Mouse (Mus musculus) limb, embryonic 12.5 days (tissue): ENCODE measurements around the gene Hmcn1. TPM values are rescaled to one million over a fixed set of nuclear protein-coding genes. Genes with fewer than 3 reads are reported as not detected.

Experiments used
- ATAC-seq: fragments of 200-750 bp; cut with Nextera tagmentation; 2 replicates; pipeline ENCODE4 v1.8.0; 2017; ENCODE audit warnings: low read depth, moderate TSS enrichment; ENCODE audit not compliant: insufficient number of reproducible peaks, insufficient read depth, low FRiP score, low TSS enrichment
- H3K27ac ChIP-seq: fragments of 300-500 bp; sonication (generic); 2 replicates; pipeline ENCODE4 v1.5.1; 2016; ENCODE audit warnings: mild to moderate bottlenecking, moderate library complexity
- H3K27me3 ChIP-seq: fragments of 300-500 bp; sonication (generic); 2 replicates; pipeline ENCODE4 v1.6.1; 2016; ENCODE audit warnings: mild to moderate bottlenecking, moderate library complexity
- H3K36me3 ChIP-seq: fragments of 300-500 bp; sonication (generic); 2 replicates; pipeline ENCODE4 v1.6.1; 2016; ENCODE audit warnings: mild to moderate bottlenecking, moderate library complexity
- H3K4me1 ChIP-seq: fragments of 300-500 bp; sonication (generic); replicated peaks from 2 replicates; pipeline ENCODE4 v1.6.1; 2016
- H3K4me2 ChIP-seq: fragments of 300-500 bp; sonication (generic); 2 replicates; pipeline ENCODE4 v1.6.1; 2016; ENCODE audit warnings: mild to moderate bottlenecking, moderate library complexity
- H3K4me3 ChIP-seq: fragments of 300-500 bp; sonication (generic); replicated peaks from 2 replicates; pipeline ENCODE4 v1.5.1; 2016; ENCODE audit warnings: mild to moderate bottlenecking
- H3K9ac ChIP-seq: fragments of 300-500 bp; sonication (generic); replicated peaks from 2 replicates; pipeline ENCODE4 v1.6.1; 2016; ENCODE audit warnings: mild to moderate bottlenecking, moderate library complexity
- H3K9me3 ChIP-seq: fragments of 300-500 bp; sonication (generic); 2 replicates; pipeline ENCODE4 v1.6.1; 2016; ENCODE audit warnings: mild to moderate bottlenecking, moderate library complexity
- WGBS: fragments of 180-500 bp; shearing (Covaris S2); methylation state at CpG from one replicate; pipeline ENCODE4 v1.1.7; 2016; 5-methylcytosine and 5-hydroxymethylcytosine counted together
- polyA plus RNA-seq: library from polyadenylated mRNA; unstranded; fragments of >200 nt; fragmentation: Nextera tagmentation; extraction: Ambion mirVana; gene quantifications from 2 replicates; pipeline ENCODE4 v1.2.1, GENCODE M21; 2016

Hmcn1 gene
- 23.8 and 25.6 TPM in 2 replicates for polyA plus RNA-seq

- Histone ChIP-seq H3K27ac (peak within 1 kb of the TSS; percentile 95), H3K4me2 (peak within 1 kb of the TSS; percentile 68), H3K27me3 (no peaks in the 10 kb centered on the region), H3K9me3 (peaks cover 5% of the 10 kb centered on the region; the same call in 1 of the 2 replicates), H3K36me3 (0 out of 2 replicates have a peak, but pooled peaks cover 3% of the 10 kb centered on the region), H3K4me3 (peak within 1 kb of the TSS; percentile 74), H3K9ac (peak within 1 kb of the TSS; percentile 91), H3K4me1 (peaks cover 15% of the 10 kb centered on the region)
- WGBS: under 1% methylated on average over 38 of the region's 38 CpGs
- ATAC-seq: peak; percentile 89
Observed at GRCm38 (mm10) chr1:150993162-150994064, at the start of gene Hmcn1. Gene Hmcn1 (minus strand): TSS chr1:150993435.

DNA sequence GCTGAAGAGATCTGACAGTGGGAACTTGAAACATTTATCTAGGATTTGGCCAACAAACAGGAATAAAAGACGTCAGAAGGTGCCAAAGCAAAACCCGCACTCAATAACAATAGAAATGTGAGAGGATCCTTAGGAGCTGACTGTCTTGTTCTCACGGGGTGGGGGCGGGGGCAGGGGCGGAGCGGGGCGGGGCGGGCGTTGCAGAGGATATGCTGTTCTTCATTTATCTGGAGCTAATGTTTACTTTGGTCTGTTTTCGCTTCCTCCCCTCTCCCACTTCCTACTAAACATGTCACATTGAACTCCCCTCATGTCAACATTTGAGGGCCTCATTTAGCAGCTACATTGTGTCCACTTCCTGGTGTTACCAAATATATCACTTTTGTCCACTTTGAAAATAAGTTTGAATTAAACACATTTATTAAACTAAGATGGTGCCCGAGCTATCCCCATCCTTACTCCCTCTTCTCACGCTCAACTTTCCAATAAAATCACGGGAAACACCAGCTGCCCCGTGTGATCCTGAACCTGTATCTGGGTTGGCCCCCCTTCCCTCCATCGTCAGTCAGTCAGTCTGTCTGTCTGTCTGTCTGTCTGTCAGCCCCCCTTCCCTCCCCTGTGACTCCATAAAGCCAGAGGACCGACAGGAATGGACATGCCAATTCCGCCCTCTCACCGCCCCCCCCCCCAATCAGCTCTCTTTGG, 47.9 kb upstream of the Hmcn1 start:
- no peaks in the 10 kb centered on the region for H3K27me3 ChIP-seq
- no peaks in the 10 kb centered on the region; the same call in 1 of the 2 replicates for H3K4me1 ChIP-seq
- H3K9ac ChIP-seq: no peak overlapping the region
- H3K9me3 ChIP-seq: no peaks in the 10 kb centered on the region
- no peaks in the 10 kb centered on the region for H3K36me3 ChIP-seq
- H3K27ac ChIP-seq: no peak overlapping the region
- 50% methylated on average over 18 of the region's 18 CpGs for WGBS
- ATAC-seq: no peak
- H3K4me2 ChIP-seq: no peak overlapping the region
- H3K4me3 ChIP-seq: no peak overlapping the region

GRCm38 (mm10) chr1:151040290-151040689, 47.1 kb upstream of the Hmcn1 start:
- Histone ChIP-seq H3K4me1 (no peaks in the 10 kb centered on the region), H3K4me3 (no peak overlapping the region), H3K27me3 (no peaks in the 10 kb centered on the region), H3K36me3 (no peaks in the 10 kb centered on the region), H3K9me3 (no peaks in the 10 kb centered on the region), H3K27ac (no peak overlapping the region), H3K9ac (no peak overlapping the region), H3K4me2 (no peak overlapping the region)
- 68% methylated on average over 7 of the region's 7 CpGs for WGBS
- ATAC-seq: no peak

DNA sequence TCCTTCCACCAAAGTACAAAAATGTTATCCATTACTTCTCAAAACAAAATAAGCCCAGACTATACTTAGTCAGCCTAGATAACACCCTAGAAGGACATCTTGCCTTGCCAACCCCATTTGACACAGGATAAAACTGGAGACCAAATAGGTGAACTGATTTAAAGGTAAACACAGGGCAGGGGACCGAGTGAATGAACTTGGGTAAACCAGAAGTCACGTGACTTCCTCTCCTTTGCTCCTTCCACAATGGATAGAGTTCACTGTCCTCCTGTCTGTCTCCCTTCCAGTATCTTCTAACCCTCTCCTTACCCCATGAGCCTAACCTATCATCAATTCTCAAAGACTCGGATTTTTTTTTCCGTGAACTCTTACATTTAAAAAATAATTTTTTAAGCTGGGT, 46.0 kb upstream of the Hmcn1 start:
- no peak overlapping the region for H3K4me3 ChIP-seq
- H3K27ac ChIP-seq: no peak overlapping the region
- no peak for ATAC-seq
- no peaks in the 10 kb centered on the region for H3K27me3 ChIP-seq
- H3K4me1 ChIP-seq: no peaks in the 10 kb centered on the region
- H3K36me3 ChIP-seq: no peaks in the 10 kb centered on the region
- H3K4me2 ChIP-seq: no peak overlapping the region
- no peak overlapping the region for H3K9ac ChIP-seq
- H3K9me3 ChIP-seq: no peaks in the 10 kb centered on the region
- 83% methylated on average over 4 of the region's 4 CpGs for WGBS

DNA sequence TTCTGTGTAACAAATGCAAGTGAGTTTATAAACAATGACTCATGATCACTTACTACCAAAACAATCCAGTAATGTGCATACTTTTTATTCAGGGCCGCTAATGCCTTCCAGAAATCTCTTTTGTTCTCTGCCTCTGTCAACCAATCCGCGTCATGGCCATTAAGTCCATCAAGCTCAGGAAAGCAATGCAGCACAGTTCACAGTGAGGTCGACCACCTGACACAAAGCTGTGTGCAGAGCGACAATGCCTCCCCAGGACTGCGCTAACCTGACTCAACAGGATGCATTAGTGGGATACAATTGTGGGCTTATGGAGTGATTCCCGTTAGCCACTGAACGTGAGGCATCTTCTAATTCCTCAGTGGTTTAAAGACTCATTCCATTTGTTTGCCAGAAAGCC, 45.3 kb upstream of the Hmcn1 start:
- Histone ChIP-seq H3K27ac (no peak overlapping the region), H3K36me3 (no peaks in the 10 kb centered on the region), H3K4me3 (no peak overlapping the region), H3K4me1 (no peaks in the 10 kb centered on the region), H3K4me2 (no peak overlapping the region), H3K27me3 (no peaks in the 10 kb centered on the region), H3K9ac (no peak overlapping the region), H3K9me3 (no peaks in the 10 kb centered on the region)
- 63% methylated on average over 8 of the region's 8 CpGs for WGBS
- ATAC-seq: no peak

DNA sequence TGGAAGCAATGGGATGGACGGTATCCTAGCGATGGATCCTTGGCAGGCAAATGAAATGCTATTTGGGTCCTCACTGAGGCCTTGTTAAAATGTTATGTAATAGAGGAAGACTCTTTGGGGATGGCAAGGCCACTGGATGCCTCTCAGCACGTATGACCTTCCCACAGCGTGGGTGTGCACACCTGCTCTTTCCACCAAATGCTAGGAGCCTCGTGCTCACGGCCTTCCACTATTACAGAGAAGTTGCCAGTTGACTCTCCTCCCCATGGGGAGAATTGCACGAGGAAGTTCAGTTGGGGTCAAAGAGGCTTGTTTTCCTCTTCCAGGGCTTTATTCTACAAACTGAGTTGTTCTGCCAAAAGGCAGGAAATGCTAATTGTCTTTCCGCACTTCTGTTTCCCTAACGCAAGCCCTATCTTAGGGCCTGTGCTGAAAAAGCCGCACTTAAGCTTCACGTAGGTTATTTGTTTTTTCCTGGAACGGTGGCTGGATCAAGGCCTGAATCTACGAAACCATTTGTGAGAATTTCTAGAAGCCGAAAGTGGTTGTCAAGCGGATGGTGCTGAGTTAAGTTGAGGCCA, 43.3 kb upstream of the Hmcn1 start:
- H3K27me3 ChIP-seq: no peaks in the 10 kb centered on the region
- no peak overlapping the region for H3K4me2 ChIP-seq
- H3K36me3 ChIP-seq: no peaks in the 10 kb centered on the region
- no peak overlapping the region for H3K4me3 ChIP-seq
- H3K4me1 ChIP-seq: no peaks in the 10 kb centered on the region
- 85% methylated on average over 15 of the region's 15 CpGs for WGBS
- no peak overlapping the region for H3K27ac ChIP-seq
- H3K9ac ChIP-seq: no peak overlapping the region
- no peak for ATAC-seq
- no peaks in the 10 kb centered on the region for H3K9me3 ChIP-seq

GRCm38 (mm10) chr1:151035766-151036165, 42.5 kb upstream of the Hmcn1 start:
- WGBS: 76% methylated on average over 3 of the region's 3 CpGs

DNA sequence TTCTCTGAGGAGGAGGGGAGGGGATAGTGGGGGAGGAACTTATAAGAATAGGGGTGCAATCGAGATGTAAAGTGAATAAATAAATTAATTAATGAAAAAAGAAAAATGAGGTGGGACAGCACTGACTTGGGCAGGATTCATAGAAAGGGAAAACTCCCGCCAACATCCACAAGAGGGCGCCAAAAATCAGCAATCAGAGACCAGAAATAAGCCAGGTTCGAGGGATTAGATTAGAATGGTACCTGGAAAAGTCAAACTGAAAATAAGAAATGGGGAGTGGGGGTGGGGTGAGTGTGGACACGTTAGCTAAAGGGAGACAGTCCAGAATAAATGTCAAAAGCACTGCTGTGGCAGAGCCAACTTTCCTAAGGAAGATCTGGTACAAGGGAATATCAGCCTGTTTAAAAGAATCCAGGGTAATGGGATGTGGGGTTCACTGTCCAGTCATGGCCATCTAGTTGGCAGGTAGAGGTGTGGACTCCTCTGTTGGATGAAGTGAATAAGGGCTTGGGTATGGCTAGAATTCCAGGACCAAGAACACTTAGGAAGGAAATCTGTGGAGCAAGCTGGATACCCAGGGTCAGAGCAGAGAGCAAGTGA, 41.9 kb upstream of the Hmcn1 start:
- Histone ChIP-seq H3K9ac (no peak overlapping the region), H3K4me2 (no peak overlapping the region), H3K9me3 (no peaks in the 10 kb centered on the region), H3K27ac (no peak overlapping the region), H3K36me3 (no peaks in the 10 kb centered on the region), H3K4me1 (no peaks in the 10 kb centered on the region), H3K4me3 (no peak overlapping the region), H3K27me3 (no peaks in the 10 kb centered on the region)
- 0 out of 2 replicates have a peak, but pooled peaks have one; percentile 42 for ATAC-seq
- 1% methylated on average over 5 of the region's 5 CpGs for WGBS

More at GRCm38 (mm10) chr1:151035766-151036165, 42.5 kb upstream of the Hmcn1 start:
- ATAC-seq: no peak
- Histone ChIP-seq H3K4me2 (no peak overlapping the region), H3K27ac (no peak overlapping the region), H3K9me3 (no peaks in the 10 kb centered on the region), H3K36me3 (no peaks in the 10 kb centered on the region), H3K4me1 (no peaks in the 10 kb centered on the region), H3K4me3 (no peak overlapping the region), H3K27me3 (no peaks in the 10 kb centered on the region), H3K9ac (no peak overlapping the region)

DNA sequence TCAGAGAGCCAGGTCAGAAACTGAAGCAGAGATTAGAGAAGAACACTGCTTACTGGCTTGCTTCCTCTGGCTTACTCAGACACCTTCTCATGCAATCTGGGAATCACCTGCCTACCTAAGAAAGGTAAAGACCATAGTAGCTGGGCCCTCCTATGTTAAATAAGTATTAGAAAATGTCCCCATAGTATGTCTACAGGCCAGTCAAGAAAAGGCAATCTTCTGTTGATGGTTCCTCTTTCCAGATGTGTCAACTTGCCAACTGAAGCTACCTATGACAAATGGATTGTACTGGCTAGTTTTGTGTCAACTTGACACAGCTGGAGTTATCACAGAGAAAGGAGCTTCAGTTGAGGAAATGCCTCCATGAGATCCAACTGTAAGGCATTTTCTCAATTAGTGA, 40.1 kb upstream of the Hmcn1 start:
- Histone ChIP-seq H3K4me1 (no peaks in the 10 kb centered on the region), H3K36me3 (no peaks in the 10 kb centered on the region), H3K27ac (no peak overlapping the region), H3K27me3 (no peaks in the 10 kb centered on the region), H3K9me3 (no peaks in the 10 kb centered on the region), H3K4me3 (no peak overlapping the region), H3K4me2 (no peak overlapping the region), H3K9ac (no peak overlapping the region)
- ATAC-seq: no peak

DNA sequence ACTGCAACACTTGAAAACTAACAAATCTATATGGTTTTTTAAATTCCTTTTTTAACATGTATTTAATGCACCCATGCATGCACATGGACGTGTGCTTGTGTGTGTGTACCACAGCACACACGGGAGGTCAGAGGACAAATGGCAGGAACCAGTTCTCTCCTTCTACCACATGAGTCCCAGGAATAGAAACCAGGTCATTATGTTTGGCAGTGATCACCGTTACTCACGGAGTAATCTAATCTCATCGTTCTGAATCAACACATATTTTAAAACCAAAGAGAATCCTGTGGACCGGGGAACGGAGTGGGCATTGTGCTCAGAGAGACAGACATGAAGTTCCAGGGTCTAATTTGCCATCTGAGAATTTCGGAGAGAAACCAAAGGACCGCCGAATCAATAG, 38.3 kb upstream of the Hmcn1 start:
- H3K36me3 ChIP-seq: no peaks in the 10 kb centered on the region
- no peak overlapping the region for H3K9ac ChIP-seq
- no peaks in the 10 kb centered on the region for H3K9me3 ChIP-seq
- H3K27me3 ChIP-seq: no peaks in the 10 kb centered on the region
- H3K4me3 ChIP-seq: no peak overlapping the region
- H3K4me2 ChIP-seq: no peak overlapping the region
- H3K27ac ChIP-seq: no peak overlapping the region
- WGBS: 86% methylated on average over 10 of the region's 10 CpGs
- no peak for ATAC-seq
- H3K4me1 ChIP-seq: no peaks in the 10 kb centered on the region

- Histone ChIP-seq H3K36me3 (no peaks in the 10 kb centered on the region), H3K4me2 (no peak overlapping the region), H3K9me3 (no peaks in the 10 kb centered on the region), H3K27ac (no peak overlapping the region), H3K27me3 (no peaks in the 10 kb centered on the region), H3K4me1 (no peaks in the 10 kb centered on the region), H3K4me3 (no peak overlapping the region), H3K9ac (no peak overlapping the region)
- ATAC-seq: no peak
- 62% methylated on average over 8 of the region's 8 CpGs for WGBS
Observed at GRCm38 (mm10) chr1:151031086-151031485, 37.9 kb upstream of the Hmcn1 start.
